ENCODE assay signal across 26 mouse cellular contexts in genomic region chr6:138045364-138045763, GRCm38 (mm10). TPM values are rescaled to one million over a fixed set of nuclear protein-coding genes. Genes with fewer than 3 reads are reported as not detected.
DNase-seq lines count a peak whose midpoint lies in the region; ATAC-seq lines count a peak whose summit lies in the region.
"Had no signal": no experiment of that assay in that cellular context is flagged by ENCODE, and none has a peak within 500 bp of the region (broad histone marks: within the 10 kb centered on the region; RNA-seq: fewer than 3 reads in every experiment).

No protein-coding gene starts in this region.

- peak; percentile 14 for DNase-seq in midbrain, embryonic 11.5 days (ENCODE audit: low spot score, missing footprints)
- DNase-seq in thymus, postnatal 0 days (ENCODE audit: low spot score) = no peak
- no peak for DNase-seq in forebrain, embryonic 10.5 days (ENCODE audit: extremely low spot score, low spot score)
- no peak for DNase-seq in lung, adult 18-20 months
- DNase-seq: adrenal gland, adult 2 months; adrenal gland, adult 8-10 months; adrenal gland, postnatal 10 days; adrenal gland, postnatal 14 days; adrenal gland, postnatal 25 days; adrenal gland, postnatal 36 days; B cell, adult 2 months; cerebellum, adult 11 months; cerebellum, adult 11-12 months had no signal

- H3K4me2 ChIP-seq in midbrain, embryonic 11.5 days = no peak overlapping the region
- H3K4me2 ChIP-seq in midbrain, embryonic 15.5 days = no peak overlapping the region

- H3K4me3 ChIP-seq in midbrain, embryonic 11.5 days (ENCODE audit: low read depth, low read length) = no peak overlapping the region
- no peak overlapping the region for H3K4me3 ChIP-seq in midbrain, embryonic 15.5 days
- H3K4me3 ChIP-seq in forebrain, embryonic 10.5 days = no peak overlapping the region

- H3K27ac ChIP-seq in midbrain, embryonic 11.5 days (ENCODE audit: low read depth, low read length) = no peak overlapping the region
- H3K27ac ChIP-seq in midbrain, embryonic 15.5 days = no peak overlapping the region
- H3K27ac ChIP-seq in forebrain, embryonic 10.5 days = no peak overlapping the region

- H3K27me3 ChIP-seq in midbrain, embryonic 11.5 days (ENCODE audit: control insufficient read depth, insufficient read depth, low read length) = no peaks in the 10 kb centered on the region
- H3K27me3 ChIP-seq in midbrain, embryonic 15.5 days (replicated peaks) = no peaks in the 10 kb centered on the region
- H3K27me3 ChIP-seq in forebrain, embryonic 10.5 days (ENCODE audit: poor library complexity, severe bottlenecking) = no peaks in the 10 kb centered on the region
- H3K27me3 ChIP-seq: CH12.LX had no signal

- no peak overlapping the region for H3K9ac ChIP-seq in midbrain, embryonic 11.5 days (ENCODE audit: low read length)
- H3K9ac ChIP-seq in midbrain, embryonic 15.5 days = no peak overlapping the region

- no peak for ATAC-seq in midbrain, embryonic 11.5 days (ENCODE audit: low FRiP score)
- no peak for ATAC-seq in midbrain, embryonic 15.5 days (replicated peaks)
- peak; percentile 64 for ATAC-seq in granulocyte monocyte progenitor cell, adult 5-6 weeks (replicated peaks; ENCODE audit: poor library complexity, severe bottlenecking)
- peak; percentile 37; the same call in 1 of the 2 replicates for ATAC-seq in megakaryocyte, adult 5-6 weeks (ENCODE audit: poor library complexity, severe bottlenecking)
- ATAC-seq in megakaryocyte progenitor cell, adult 5-6 weeks (replicated peaks; ENCODE audit: poor library complexity) = peak; percentile 72
- ATAC-seq: activated CD4-positive, CD25-positive, alpha-beta regulatory T cell, adult 4 months; CD4-positive, CD25-positive, alpha-beta regulatory T cell, adult 4 months; Patski had no signal

- WGBS in midbrain, embryonic 11.5 days = 87% methylated on average over 2 of the region's 2 CpGs
- WGBS in midbrain, embryonic 15.5 days = 94% methylated on average over 2 of the region's 2 CpGs
- WGBS in forebrain, embryonic 10.5 days = 90% methylated on average over 2 of the region's 2 CpGs

- H3K36me3 ChIP-seq in midbrain, embryonic 11.5 days (ENCODE audit: control insufficient read depth, insufficient read depth, low read length) = no peaks in the 10 kb centered on the region
- H3K36me3 ChIP-seq in midbrain, embryonic 15.5 days (replicated peaks) = no peaks in the 10 kb centered on the region
- H3K36me3 ChIP-seq in forebrain, embryonic 10.5 days (replicated peaks) = no peaks in the 10 kb centered on the region
- H3K36me3 ChIP-seq: G1E had no signal

- no peaks in the 10 kb centered on the region; the same call in 1 of the 2 replicates for H3K9me3 ChIP-seq in midbrain, embryonic 11.5 days (ENCODE audit: control insufficient read depth, low read length)
- H3K9me3 ChIP-seq in midbrain, embryonic 15.5 days = no peaks in the 10 kb centered on the region
- peaks cover 4% of the 10 kb centered on the region; the same call in 1 of the 2 replicates for H3K9me3 ChIP-seq in forebrain, embryonic 10.5 days

- H3K4me1 ChIP-seq in midbrain, embryonic 11.5 days (ENCODE audit: control insufficient read depth, insufficient read depth, low read length) = no peaks in the 10 kb centered on the region
- no peaks in the 10 kb centered on the region for H3K4me1 ChIP-seq in midbrain, embryonic 15.5 days
- no peaks in the 10 kb centered on the region for H3K4me1 ChIP-seq in forebrain, embryonic 10.5 days

RNA-seq across cellular contexts. Expression of gene Slc15a5, which starts 34.4 kb away (rescaled TPM):
- polyA plus RNA-seq in midbrain, embryonic 11.5 days (2014; fragmentation: Nextera tagmentation; extraction: Ambion mirVana) = not detected in 2 replicates
- polyA plus RNA-seq in midbrain, embryonic 15.5 days (2015; fragmentation: Nextera tagmentation; extraction: Ambion mirVana) = 0.14 TPM in 1 of 2 replicates, not detected in the other
- not detected in 2 replicates for total RNA-seq in granulocyte monocyte progenitor cell, adult 5-6 weeks (2014; fragmentation: Nextera tagmentation)
- not detected in 2 replicates for total RNA-seq in granulocyte monocyte progenitor cell, adult 5-6 weeks (2017)
- total RNA-seq in megakaryocyte, adult 5-6 weeks (2015) = not detected in 2 replicates
- not detected in 2 replicates for total RNA-seq in megakaryocyte, adult 5-6 weeks (2017)
- total RNA-seq in megakaryocyte progenitor cell, adult 5-6 weeks (2015) = not detected in 2 replicates
- not detected in 2 replicates for total RNA-seq in megakaryocyte progenitor cell, adult 5-6 weeks (2017)
- 0.36 TPM in 1 of 2 replicates, not detected in the other for polyA plus RNA-seq in thymus, postnatal 0 days (2015; fragmentation: Nextera tagmentation; extraction: Ambion mirVana)
- not detected in 2 replicates for polyA plus RNA-seq in forebrain, embryonic 10.5 days (2016; fragmentation: Nextera tagmentation; extraction: Ambion mirVana)
- total RNA-seq: adrenal gland, postnatal 10 days; adrenal gland, postnatal 14 days; CH12.LX; ES-E14; MEL had no signal
- polyA plus RNA-seq: activated CD4-positive, CD25-positive, alpha-beta regulatory T cell, adult 4 months; brain, embryonic 14.5 days; C2C12; CD4-positive, CD25-positive, alpha-beta regulatory T cell, adult 4 months; G1E; Patski had no signal

Comparison
In these comparisons a context has a peak if more than half of its experiments do, and no peak if none do; other contexts are left out.
1. ATAC-seq: peak in granulocyte monocyte progenitor cell, adult 5-6 weeks (single experiment), megakaryocyte, adult 5-6 weeks (single experiment) and megakaryocyte progenitor cell, adult 5-6 weeks (single experiment); none in midbrain, embryonic 11.5 days (single experiment) and midbrain, embryonic 15.5 days (single experiment).